Comparison of ENCODE assay signal across 9 mouse cellular contexts in genomic region chr3:27862821-27863740, GRCm38 (mm10). TPM values are rescaled to one million over a fixed set of nuclear protein-coding genes. Genes with fewer than 3 reads are reported as not detected.
DNase-seq lines count a peak whose midpoint lies in the region; ATAC-seq lines count a peak whose summit lies in the region.
"Had no signal": no experiment of that assay in that cellular context is flagged by ENCODE, and none has a peak within 500 bp of the region (broad histone marks: within the 10 kb centered on the region; RNA-seq: fewer than 3 reads in every experiment).

No protein-coding gene starts in this region.

- peak; percentile 76 for ATAC-seq in liver, embryonic 16.5 days (ENCODE audit: low read depth)
- peak; percentile 91 for ATAC-seq in neural tube, embryonic 15.5 days (ENCODE audit: low FRiP score)
- no peak for ATAC-seq in CD4-positive, CD25-positive, alpha-beta regulatory T cell, adult 4 months

- peak overlapping the region; percentile 43 for H3K4me2 ChIP-seq in liver, embryonic 16.5 days (ENCODE audit: low read depth, low read length)
- peak overlapping the region; percentile 52 for H3K4me2 ChIP-seq in neural tube, embryonic 15.5 days

- intact Hi-C loops in heart, postnatal 36 days (cut with DNase I) = loop anchor here (2.0 to 10.0 kb wide), 4 partner anchors 136 to 401 kb away; partner anchors contain the start of gene Fndc3b

- DNase-seq in 416B (ENCODE audit: low read depth) = peak; percentile 54
- peak; percentile 92 for DNase-seq in forelimb bud, embryonic 11.5 days (ENCODE audit: low read depth, low spot score)
- DNase-seq in heart, postnatal 36 days = peak; percentile 67 to 73
- peak; percentile 46 to 75 for DNase-seq in layer of hippocampus, adult 18-20 months (ENCODE audit: low spot score in 2 of 2)

- peaks cover 6% of the 10 kb centered on the region; the same call in 1 of the 2 replicates for H3K4me1 ChIP-seq in brown adipose tissue, adult 24 weeks (ENCODE audit: control insufficient read depth, insufficient read depth, insufficient read length, low read length)
- H3K4me1 ChIP-seq in liver, embryonic 16.5 days (ENCODE audit: control insufficient read depth, low read depth, low read length) = peaks cover 8% of the 10 kb centered on the region; the same call in 1 of the 2 replicates
- peaks cover 25% of the 10 kb centered on the region for H3K4me1 ChIP-seq in neural tube, embryonic 15.5 days

- peak overlapping the region; percentile 84 for H3K27ac ChIP-seq in brown adipose tissue, adult 24 weeks (replicated peaks; ENCODE audit: low read depth, low read length)
- H3K27ac ChIP-seq in liver, embryonic 16.5 days (ENCODE audit: low read length) = peak overlapping the region; percentile 68
- H3K27ac ChIP-seq in neural tube, embryonic 15.5 days (replicated peaks) = peak overlapping the region; percentile 78

- no peaks in the 10 kb centered on the region for H3K9me3 ChIP-seq in liver, embryonic 16.5 days (replicated peaks; ENCODE audit: control insufficient read depth, low read length)
- no peaks in the 10 kb centered on the region for H3K9me3 ChIP-seq in neural tube, embryonic 15.5 days (replicated peaks)

- 5% methylated on average over 16 of the region's 16 CpGs for WGBS in liver, embryonic 16.5 days (ENCODE audit: insufficient replicate concordance)
- WGBS in neural tube, embryonic 15.5 days = 5% methylated on average over 16 of the region's 16 CpGs

- H3K4me3 ChIP-seq in brown adipose tissue, adult 24 weeks (ENCODE audit: insufficient read depth, low read depth, low read length) = peak overlapping the region; percentile 58
- H3K4me3 ChIP-seq in liver, embryonic 16.5 days (ENCODE audit: low read depth, low read length) = peak overlapping the region; percentile 33; the same call in 1 of the 2 replicates
- peak overlapping the region; percentile 26 for H3K4me3 ChIP-seq in neural tube, embryonic 15.5 days (replicated peaks)

- H3K27me3 ChIP-seq in liver, embryonic 16.5 days (ENCODE audit: control insufficient read depth, insufficient read depth, low read depth, low read length) = no peaks in the 10 kb centered on the region
- H3K27me3 ChIP-seq in neural tube, embryonic 15.5 days (replicated peaks) = 0 out of 2 replicates have a peak, but pooled peaks cover 3% of the 10 kb centered on the region

- no peaks in the 10 kb centered on the region for H3K36me3 ChIP-seq in liver, embryonic 16.5 days (ENCODE audit: control insufficient read depth, insufficient read depth)
- H3K36me3 ChIP-seq in neural tube, embryonic 15.5 days = no peaks in the 10 kb centered on the region

- peak overlapping the region; percentile 11; the same call in 1 of the 2 replicates for H3K9ac ChIP-seq in liver, embryonic 16.5 days (ENCODE audit: low read depth, low read length)
- 0 out of 2 replicates have a peak overlapping the region, but pooled peaks have one; percentile 24 for H3K9ac ChIP-seq in neural tube, embryonic 15.5 days (replicated peaks)

RNA-seq across cellular contexts. Expression of gene Tmem212, which starts 33.1 kb away (rescaled TPM):
- not detected in 2 replicates for polyA plus RNA-seq in brown adipose tissue, adult 24 weeks (2012; ENCODE audit: insufficient read depth, insufficient read length, missing spikeins)
- not detected for total RNA-seq in heart, postnatal 36 days (2021)
- total RNA-seq in layer of hippocampus, adult 18-20 months (2021) = 1 to 10 TPM; 2.8 to 3.9 TPM
- polyA plus RNA-seq in liver, embryonic 16.5 days (2015; fragmentation: Nextera tagmentation; extraction: Ambion mirVana) = not detected in 2 replicates
- 0.82 and 0.98 TPM in 2 replicates for polyA plus RNA-seq in neural tube, embryonic 15.5 days (2015; fragmentation: Nextera tagmentation; extraction: Ambion mirVana)
- not detected for polyA plus RNA-seq in CD4-positive, CD25-positive, alpha-beta regulatory T cell, adult 4 months (2017; shearing (Covaris generic))
- total RNA-seq: MEL had no signal
